Mouse (Mus musculus): ENCODE measurements around the gene Bex1.

Gene Bex1

GRCm38 (mm10) chrX:136172118-136172551 is 43.2 kb downstream of the Bex1 start, which contains the start of gene Tceal8:
TSS of gene Tceal8 (minus strand) at chrX:136172342.
- peak; percentile 95 for DNase-seq (ENCODE audit: extremely low read depth, low read depth)

- peak; percentile 44 for DNase-seq (ENCODE audit: extremely low read depth, low read depth)
These were observed 43.9 kb downstream of the Bex1 start for GRCm38 (mm10) chrX:136171189-136172117.

DNA sequence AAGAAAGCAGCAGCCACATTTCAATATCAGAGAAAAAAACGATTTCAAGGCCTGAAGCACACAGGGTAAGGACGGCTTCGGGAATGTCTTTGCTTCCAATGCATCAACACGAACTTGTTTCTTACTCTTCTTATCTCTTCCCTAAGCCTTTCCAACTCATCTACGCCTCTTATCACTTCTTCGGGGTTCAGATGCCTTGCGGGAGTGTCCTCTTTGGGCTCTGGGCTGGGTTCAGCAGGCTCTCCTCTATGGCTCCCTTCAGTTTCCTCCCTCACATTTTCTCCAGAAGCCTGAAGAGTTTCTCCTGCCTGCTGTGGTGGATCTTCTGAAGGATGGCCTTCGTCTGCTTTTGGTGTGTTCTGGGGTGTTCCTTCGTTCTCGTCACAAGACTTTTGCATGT is 44.7 kb downstream of the Bex1 start:
- peak; percentile 12 for DNase-seq (ENCODE audit: extremely low read depth, low read depth)

Measured in MEL-GATA-1-ER (cell line).